Mouse (Mus musculus) lung, embryonic 14.5 days (tissue): ENCODE measurements around the gene Pole4. TPM values are rescaled to one million over a fixed set of nuclear protein-coding genes. Genes with fewer than 3 reads are reported as not detected.

Experiments used
- ATAC-seq: fragments of 200-750 bp; cut with Nextera tagmentation; 2 replicates; pipeline ENCODE4 v1.8.0; 2017; ENCODE audit warnings: mild to moderate bottlenecking, moderate TSS enrichment, moderate library complexity; ENCODE audit not compliant: insufficient read depth
- DNase-seq: peaks from one replicate; pipeline ENCODE4 v3.0.0-alpha.2; 2015
- H3K27ac ChIP-seq: fragments of 300-500 bp; sonication (generic); 2 replicates; pipeline ENCODE4 v1.5.1; 2014; ENCODE audit warnings: low read depth, mild to moderate bottlenecking, moderate library complexity
- H3K27me3 ChIP-seq: fragments of 300-500 bp; sonication (generic); 2 replicates; pipeline ENCODE4 v1.6.1; 2014; ENCODE audit warnings: low read length, control low read depth; ENCODE audit not compliant: insufficient read depth
- H3K36me3 ChIP-seq: fragments of 300-500 bp; sonication (generic); 2 replicates; pipeline ENCODE4 v1.6.1; 2014; ENCODE audit warnings: control low read depth; ENCODE audit not compliant: insufficient read depth
- H3K4me1 ChIP-seq: fragments of 300-500 bp; sonication (generic); 2 replicates; pipeline ENCODE4 v1.6.1; 2014; ENCODE audit warnings: antibody characterized with exemption, control low read depth; ENCODE audit not compliant: insufficient read depth
- H3K4me2 ChIP-seq: fragments of 300-500 bp; sonication (generic); 2 replicates; pipeline ENCODE4 v1.6.1; 2014; ENCODE audit warnings: mild to moderate bottlenecking
- H3K4me3 ChIP-seq: fragments of 300-500 bp; sonication (generic); 2 replicates; pipeline ENCODE4 v1.5.1; 2014; ENCODE audit warnings: low read depth, low read length
- H3K9ac ChIP-seq: fragments of 300-500 bp; sonication (generic); 2 replicates; pipeline ENCODE4 v1.6.1; 2014
- H3K9me3 ChIP-seq: fragments of 300-500 bp; sonication (generic); 2 replicates; pipeline ENCODE4 v1.6.1; 2016; ENCODE audit warnings: low read depth, low read length, control low read depth
- CTCF ChIP-seq: IDR thresholded peaks from 2 replicates; pipeline ENCODE4 v1.5.1; 2016; ENCODE audit warnings: antibody characterized with exemption, low read depth
- WGBS: fragments of 180-500 bp; shearing (Covaris S2); extraction: QIAGEN DNeasy Blood & Tissue Kit; methylation state at CpG from one replicate; pipeline ENCODE4 v1.1.7; 2014; 5-methylcytosine and 5-hydroxymethylcytosine counted together
- polyA plus RNA-seq: library from polyadenylated mRNA; unstranded; fragments of >200 nt; fragmentation: Nextera tagmentation; extraction: Ambion mirVana; gene quantifications from 2 replicates; pipeline ENCODE4 v1.2.1, GENCODE M21; 2014

The Pole4 gene
- polyA plus RNA-seq, 1 experiment from 2014 or later: 119 TPM

- ATAC-seq: no peak
- Histone ChIP-seq H3K9me3 (no peaks in the 10 kb centered on the region), H3K27me3 (no peaks in the 10 kb centered on the region), H3K36me3 (peaks cover 79% of the 10 kb centered on the region), H3K4me2 (no peak overlapping the region), H3K4me3 (no peak overlapping the region), H3K4me1 (peaks cover 3% of the 10 kb centered on the region; the same call in 1 of the 2 replicates), H3K9ac (no peak overlapping the region), H3K27ac (no peak overlapping the region)
- 81% methylated on average over 25 of the region's 25 CpGs for WGBS
- no peak for TF ChIP-seq CTCF
- no peak for DNase-seq
These were observed 31.7 kb upstream of the Pole4 start for GRCm38 (mm10) chr6:82736626-82737600.

- DNase-seq: peak; percentile 56
- Histone ChIP-seq H3K4me3 (no peak overlapping the region), H3K9ac (no peak overlapping the region), H3K36me3 (peaks cover 83% of the 10 kb centered on the region), H3K27ac (no peak overlapping the region), H3K4me1 (peaks cover under 1% of the 10 kb centered on the region; the same call in 1 of the 2 replicates), H3K27me3 (no peaks in the 10 kb centered on the region), H3K4me2 (no peak overlapping the region), H3K9me3 (no peaks in the 10 kb centered on the region)
- WGBS: 74% methylated on average over 7 of the region's 7 CpGs
- ATAC-seq: no peak
- peak; percentile 51 for TF ChIP-seq CTCF
These were observed 30.2 kb upstream of the Pole4 start for GRCm38 (mm10) chr6:82735347-82735746.

- Histone ChIP-seq H3K4me2 (no peak overlapping the region), H3K27ac (no peak overlapping the region), H3K4me1 (0 out of 2 replicates have a peak, but pooled peaks cover 3% of the 10 kb centered on the region), H3K9me3 (no peaks in the 10 kb centered on the region), H3K27me3 (no peaks in the 10 kb centered on the region), H3K9ac (no peak overlapping the region), H3K4me3 (no peak overlapping the region), H3K36me3 (peaks cover 72% of the 10 kb centered on the region)
- WGBS: 88% methylated on average over 21 of the region's 21 CpGs
- ATAC-seq (no peak), DNase-seq (no peak)
- no peak for TF ChIP-seq CTCF
These were observed 23.5 kb upstream of the Pole4 start for GRCm38 (mm10) chr6:82728635-82729034.

GRCm38 (mm10) chr6:82727206-82727605 is 22.0 kb upstream of the Pole4 start:
- 90% methylated on average over 13 of the region's 13 CpGs for WGBS

GRCm38 (mm10) chr6:82723321-82723720 is 18.2 kb upstream of the Pole4 start:
- H3K4me1 ChIP-seq: peaks cover 11% of the 10 kb centered on the region
- H3K9me3 ChIP-seq: no peaks in the 10 kb centered on the region
- H3K4me2 ChIP-seq: no peak overlapping the region
- DNase-seq (peak; percentile 83), ATAC-seq (peak; percentile 89)
- H3K9ac ChIP-seq: peak overlapping the region; percentile 36
- WGBS: 20% methylated on average over 5 of the region's 5 CpGs
- H3K27ac ChIP-seq: peak overlapping the region; percentile 90
- no peak for TF ChIP-seq CTCF
- H3K27me3 ChIP-seq: no peaks in the 10 kb centered on the region
- no peak overlapping the region for H3K4me3 ChIP-seq
- peaks cover 30% of the 10 kb centered on the region for H3K36me3 ChIP-seq

More at GRCm38 (mm10) chr6:82727206-82727605, 22.0 kb upstream of the Pole4 start:
- Histone ChIP-seq H3K4me1 (peaks cover 11% of the 10 kb centered on the region; the same call in 1 of the 2 replicates), H3K9ac (no peak overlapping the region), H3K4me2 (no peak overlapping the region), H3K27ac (no peak overlapping the region), H3K9me3 (no peaks in the 10 kb centered on the region), H3K27me3 (no peaks in the 10 kb centered on the region), H3K36me3 (peaks cover 66% of the 10 kb centered on the region), H3K4me3 (no peak overlapping the region)
- ATAC-seq: no peak
- TF ChIP-seq CTCF: no peak
- DNase-seq: no peak

GRCm38 (mm10) chr6:82716126-82716525 is 11.0 kb upstream of the Pole4 start:
- H3K4me1 ChIP-seq: no peaks in the 10 kb centered on the region
- H3K36me3 ChIP-seq: no peaks in the 10 kb centered on the region
- no peak for ATAC-seq
- H3K27me3 ChIP-seq: no peaks in the 10 kb centered on the region
- no peak overlapping the region for H3K9ac ChIP-seq
- no peak for DNase-seq
- no peak for TF ChIP-seq CTCF
- no peak overlapping the region for H3K27ac ChIP-seq
- no peaks in the 10 kb centered on the region for H3K9me3 ChIP-seq
- H3K4me2 ChIP-seq: no peak overlapping the region
- H3K4me3 ChIP-seq: no peak overlapping the region
- WGBS: 59% methylated on average over 4 of the region's 4 CpGs

GRCm38 (mm10) chr6:82715653-82716052 is 10.5 kb upstream of the Pole4 start:
- no peaks in the 10 kb centered on the region for H3K9me3 ChIP-seq
- 76% methylated on average over 3 of the region's 3 CpGs for WGBS
- H3K27ac ChIP-seq: peak overlapping the region; percentile 54; the same call in 1 of the 2 replicates
- no peak for TF ChIP-seq CTCF
- no peaks in the 10 kb centered on the region for H3K27me3 ChIP-seq
- DNase-seq: no peak
- ATAC-seq: no peak
- H3K36me3 ChIP-seq: no peaks in the 10 kb centered on the region
- no peak overlapping the region for H3K9ac ChIP-seq
- no peak overlapping the region for H3K4me2 ChIP-seq
- no peaks in the 10 kb centered on the region for H3K4me1 ChIP-seq
- H3K4me3 ChIP-seq: no peak overlapping the region
